Mouse (Mus musculus) left cerebral cortex, adult 6 months (tissue): Measurements from ENCODE around the gene Arcn1. TPM values are rescaled to one million over a fixed set of nuclear protein-coding genes. Genes with fewer than 3 reads are reported as not detected.

Experiments used
- long read RNA-seq, 2 experiments: library from polyadenylated mRNA; unstranded; transcript quantifications; one replicate each; pipeline ENCODE4 v2.0.0; 2019 to 2020
- polyA plus RNA-seq: library from polyadenylated mRNA; unstranded; fragments of <200 nt; fragmentation: Nextera tagmentation; gene quantifications from 2 replicates; pipeline ENCODE4 v1.2.3, GENCODE M21; 2021

Gene Arcn1
- 34.9 and 42.3 TPM in 2 replicates for polyA plus RNA-seq
- long read RNA-seq, experiment 1, full-length matches to known transcripts = 372 of 412 reads
- long read RNA-seq, experiment 1, partial matches to known transcripts = 25 of 412 reads
- long read RNA-seq, experiment 1, other reads (novel, unspliced or antisense) = 15 of 412 reads
- long read RNA-seq, experiment 2, full-length matches to known transcripts = 42 of 69 reads
- long read RNA-seq, experiment 2, partial matches to known transcripts = 9 of 69 reads
- long read RNA-seq, experiment 2, other reads (novel, unspliced or antisense) = 18 of 69 reads

DNA sequence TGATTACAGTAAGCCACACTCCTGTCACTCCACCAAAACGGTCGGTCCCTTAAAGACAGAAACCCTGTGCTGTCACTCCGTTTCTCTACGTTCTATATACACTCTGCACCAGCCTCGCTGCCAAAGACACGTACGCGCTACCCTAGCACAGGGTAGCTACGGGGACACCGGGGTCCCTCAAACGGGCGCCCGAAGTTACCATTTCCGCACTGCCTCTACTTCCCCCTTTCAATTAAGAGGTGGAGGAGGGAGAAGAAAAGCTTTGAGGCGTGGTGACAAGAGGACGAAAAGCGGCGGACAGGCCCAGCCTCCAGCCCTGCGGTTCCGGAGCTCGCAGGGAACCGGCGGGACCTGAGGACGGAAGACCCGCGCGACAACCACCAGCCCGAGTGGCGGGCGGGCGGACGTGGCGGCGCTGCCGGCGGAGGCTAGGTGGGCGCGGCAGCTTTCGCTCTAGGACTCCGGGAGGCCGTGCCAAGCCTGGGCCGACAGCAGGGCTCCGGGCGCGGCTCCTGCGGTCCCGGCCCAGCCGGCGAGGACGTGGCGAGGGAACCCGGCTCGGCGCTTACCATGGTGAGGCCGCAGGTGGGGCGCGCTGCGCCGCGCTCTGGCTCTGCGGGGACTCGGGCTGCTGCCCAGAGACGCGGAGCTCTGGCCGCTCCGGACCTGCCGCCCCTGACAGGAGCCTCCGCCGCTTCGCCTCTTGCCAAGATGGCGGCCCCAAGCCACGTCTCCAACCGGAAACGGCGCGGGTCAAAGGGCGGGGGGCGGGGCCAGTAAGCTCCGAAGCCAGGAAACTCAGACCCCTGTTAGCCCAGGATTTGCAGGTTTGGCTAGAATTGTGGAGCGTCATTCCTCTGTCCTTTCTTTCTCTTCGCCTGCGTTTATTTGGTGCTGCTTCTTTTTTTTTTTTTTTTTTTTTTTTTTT lies at the start of gene Arcn1, which contains the start of gene Ift46:
TSS of gene Arcn1 (minus strand) at position 745 of the 928 bp plus-strand sequence.
TSS of gene Ift46 (plus strand) at position 808 of the 928 bp plus-strand sequence.

GRCm38 (mm10) chr9:44802808-44803450 lies 35.3 kb upstream of the Arcn1 start, which contains the start of gene Ttc36:
TSS of gene Ttc36 (minus strand) at chr9:44803072.

DNA sequence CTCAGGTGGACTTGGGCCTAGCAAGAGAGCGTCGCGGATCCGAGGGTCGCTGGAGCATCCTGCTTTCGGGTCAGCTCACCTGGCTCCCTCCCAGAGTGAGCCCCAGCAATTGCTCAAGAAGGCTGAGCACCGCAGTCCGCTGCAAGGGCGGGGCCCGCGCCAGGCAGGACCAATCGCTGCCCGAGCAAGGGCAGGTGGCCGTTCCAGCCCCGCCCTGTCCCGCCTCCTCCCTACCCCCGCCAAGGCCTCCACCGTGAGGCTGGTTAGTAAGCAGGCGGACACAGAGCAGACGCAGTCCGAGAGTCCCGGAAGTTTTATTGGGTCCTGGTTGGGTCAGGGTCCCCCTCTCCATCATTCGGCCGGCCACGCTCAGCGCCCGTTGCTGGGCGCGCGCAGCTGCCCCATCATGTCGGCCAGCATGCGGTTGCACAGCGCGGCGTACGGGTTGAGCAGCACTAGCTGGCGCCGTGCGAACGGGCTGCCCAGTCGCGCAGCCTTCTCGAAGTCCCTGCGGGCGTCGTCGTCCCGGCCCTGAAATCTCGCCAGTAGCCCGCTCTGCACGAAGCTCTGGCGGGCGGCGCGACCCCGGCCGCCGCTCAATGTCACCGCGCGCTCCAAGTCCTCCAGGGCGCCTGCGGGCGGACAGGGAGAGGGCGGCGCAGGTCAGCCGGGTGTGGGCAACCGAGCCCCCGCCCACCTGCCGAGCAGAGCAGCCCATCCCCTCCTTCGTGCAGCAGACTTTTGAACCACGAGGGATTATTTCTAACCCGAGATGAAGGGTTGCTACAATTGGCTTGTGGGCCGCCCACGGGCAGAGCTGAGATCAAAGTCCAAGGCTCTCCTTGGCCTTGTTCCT lies 31.7 kb upstream of the Arcn1 start, which contains the start of gene Tmem25:
TSS of gene Tmem25 (minus strand) at position 206 of the 856 bp plus-strand sequence.

DNA sequence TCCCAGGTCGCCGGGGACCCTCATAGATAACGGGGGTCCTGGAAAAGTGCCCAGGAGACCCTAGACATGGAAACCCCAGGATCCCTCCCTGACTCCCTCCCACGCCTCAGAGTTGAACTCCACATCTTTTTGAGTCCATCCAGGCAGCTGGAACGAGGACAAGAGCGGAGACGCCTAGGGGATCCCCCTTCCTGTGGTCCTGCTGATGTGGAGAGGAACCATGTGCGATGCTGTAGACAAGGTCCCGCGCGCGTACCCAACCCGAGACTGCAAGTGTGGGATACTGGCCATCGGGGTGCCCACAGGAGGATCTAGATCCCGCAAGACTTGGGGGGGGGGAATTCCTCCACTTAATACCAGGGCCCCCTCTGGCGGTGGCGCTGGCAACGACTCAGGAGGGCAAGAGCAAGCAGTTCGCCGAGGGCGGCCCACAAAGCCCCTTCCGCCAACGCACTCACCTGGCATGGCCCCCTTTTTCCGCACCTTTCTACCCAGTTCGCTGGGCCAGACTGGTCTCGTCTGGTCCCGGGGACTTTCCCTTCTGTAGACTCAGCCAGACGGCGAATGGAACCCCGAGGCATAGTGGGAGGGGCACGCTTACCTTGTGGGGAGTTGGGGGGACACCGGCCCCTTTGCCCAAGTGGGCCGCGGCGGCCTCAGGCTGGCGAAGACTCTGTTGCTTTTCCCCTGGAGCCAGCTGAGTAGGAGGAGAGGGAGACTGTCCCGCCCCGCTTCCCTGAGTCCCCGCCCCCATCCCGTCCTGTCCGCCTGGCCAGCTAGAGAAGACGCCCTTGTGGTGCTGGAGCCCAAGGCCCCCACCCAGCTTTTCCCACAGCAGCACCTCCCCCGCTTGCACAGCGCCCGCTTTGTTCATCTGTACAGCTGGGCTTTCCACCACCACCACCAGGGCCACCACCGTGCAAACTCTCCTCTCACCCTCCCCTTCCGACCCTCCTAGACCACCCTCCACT lies 32.8 kb downstream of the Arcn1 start, which contains the start of gene Phldb1:
TSS of gene Phldb1 (minus strand) at position 675 of the 971 bp plus-strand sequence.

Other genes with a start within 250 kb of the Arcn1 start
- gene Cxcr5, start 206.0 kb downstream of the Arcn1 start, polyA plus RNA-seq = not detected in 2 replicates
- gene Ddx6, start 163.0 kb downstream of the Arcn1 start, polyA plus RNA-seq = 15.6 and 18.4 TPM in 2 replicates
- gene Treh, start 94.6 kb downstream of the Arcn1 start, polyA plus RNA-seq = not detected in 2 replicates
- gene Phldb1, start 32.6 kb downstream of the Arcn1 start, polyA plus RNA-seq = 9.7 and 13.5 TPM in 2 replicates
- gene Ift46, start 63 bp upstream of the Arcn1 start, polyA plus RNA-seq = 60.3 and 65.9 TPM in 2 replicates
- 58.9 and 64.0 TPM in 2 replicates for gene Tmem25, start 31.5 kb upstream of the Arcn1 start, polyA plus RNA-seq
- not detected in 2 replicates for gene Ttc36, start 35.2 kb upstream of the Arcn1 start, polyA plus RNA-seq
- 5.1 and 6.0 TPM in 2 replicates for gene Kmt2a, start 113.5 kb upstream of the Arcn1 start, polyA plus RNA-seq
- 1,488 and 1,660 TPM in 2 replicates for gene Atp5l, start 152.9 kb upstream of the Arcn1 start, polyA plus RNA-seq
- 25.5 and 41.4 TPM in 2 replicates for gene Ube4a, start 197.8 kb upstream of the Arcn1 start, polyA plus RNA-seq
- gene Cd3g, start 212.6 kb upstream of the Arcn1 start, polyA plus RNA-seq = not detected in 2 replicates
- gene Cd3d, start 213.9 kb upstream of the Arcn1 start, polyA plus RNA-seq = 0.06 TPM in 1 of 2 replicates, not detected in the other
- gene Cd3e, start 241.8 kb upstream of the Arcn1 start, polyA plus RNA-seq = 0.06 TPM in 1 of 2 replicates, not detected in the other